Comparison of ENCODE assay signal across 12 mouse cellular contexts in genomic region chr3:99310877-99311276, GRCm38 (mm10).
DNase-seq lines count a peak whose midpoint lies in the region; ATAC-seq and TF ChIP-seq lines count a peak whose summit lies in the region.
"Had no signal": no experiment of that assay in that cellular context is flagged by ENCODE, and none has a peak within 500 bp of the region (broad histone marks: within the 10 kb centered on the region; RNA-seq: fewer than 3 reads in every experiment).

No protein-coding gene starts in this region.

- H3K9ac ChIP-seq in lung, embryonic 14.5 days, result no peak overlapping the region
- H3K9ac ChIP-seq: embryonic facial prominence, embryonic 12.5 days; hindbrain, embryonic 15.5 days; neural tube, embryonic 13.5 days had no signal

- no peaks in the 10 kb centered on the region for H3K4me1 ChIP-seq in lung, embryonic 14.5 days (ENCODE audit: insufficient read depth)
- H3K4me1 ChIP-seq: embryonic facial prominence, embryonic 12.5 days; hindbrain, embryonic 15.5 days; neural tube, embryonic 13.5 days had no signal

- H3K9me3 ChIP-seq in lung, embryonic 14.5 days (ENCODE audit: low read depth, low read length), result no peaks in the 10 kb centered on the region
- H3K9me3 ChIP-seq: embryonic facial prominence, embryonic 12.5 days; hindbrain, embryonic 15.5 days; neural tube, embryonic 13.5 days had no signal

- H3K36me3 ChIP-seq in lung, embryonic 14.5 days (ENCODE audit: insufficient read depth), result no peaks in the 10 kb centered on the region
- H3K36me3 ChIP-seq: embryonic facial prominence, embryonic 12.5 days; hindbrain, embryonic 15.5 days; neural tube, embryonic 13.5 days had no signal

- WGBS in lung, embryonic 14.5 days, result 42% methylated on average over 2 of the region's 2 CpGs

- peak; percentile 5 to 47 for DNase-seq in adrenal gland, postnatal 36 days
- no peak for DNase-seq in adrenal gland, adult 18-20 months (ENCODE audit: low spot score in 2 of 2)
- DNase-seq in lung, embryonic 14.5 days, result peak; percentile 77
- DNase-seq in lung, adult 18-20 months, result no peak
- peak; percentile 60 for DNase-seq in adipocyte (ENCODE audit: low spot score)
- DNase-seq in mesoderm, embryonic 11.5 days (ENCODE audit: low read depth, low spot score), result peak; percentile 56
- no peak for DNase-seq in frontal cortex, adult 2 months (ENCODE audit: extremely low spot score in 1 of 2, low spot score in 1 of 2)
- DNase-seq in cerebellum, postnatal 25 days, result no peak

- no peaks in the 10 kb centered on the region for H3K27me3 ChIP-seq in lung, embryonic 14.5 days (ENCODE audit: insufficient read depth, low read length)
- H3K27me3 ChIP-seq: embryonic facial prominence, embryonic 12.5 days; hindbrain, embryonic 15.5 days; neural tube, embryonic 13.5 days had no signal

- no peak overlapping the region for H3K4me3 ChIP-seq in lung, embryonic 14.5 days (ENCODE audit: low read depth, low read length)
- H3K4me3 ChIP-seq: embryonic facial prominence, embryonic 12.5 days; hindbrain, embryonic 15.5 days; neural tube, embryonic 13.5 days had no signal

- H3K4me2 ChIP-seq in lung, embryonic 14.5 days, result no peak overlapping the region
- H3K4me2 ChIP-seq: embryonic facial prominence, embryonic 12.5 days; hindbrain, embryonic 15.5 days; midbrain, embryonic 11.5 days; neural tube, embryonic 13.5 days had no signal

- H3K27ac ChIP-seq in lung, embryonic 14.5 days (ENCODE audit: low read depth), result no peak overlapping the region
- H3K27ac ChIP-seq: embryonic facial prominence, embryonic 12.5 days; hindbrain, embryonic 15.5 days; neural tube, embryonic 13.5 days had no signal

- no peak for ATAC-seq in lung, embryonic 14.5 days (ENCODE audit: insufficient read depth)

- no peak for TF ChIP-seq CTCF in lung, embryonic 14.5 days (IDR thresholded peaks at IDR 0.05; ENCODE audit: low read depth)

Comparison
In these comparisons a context has a peak if more than half of its experiments do, and no peak if none do; other contexts are left out.
1. DNase-seq: peak in adrenal gland, postnatal 36 days (2 of 2), lung, embryonic 14.5 days (single experiment), adipocyte (single experiment) and mesoderm, embryonic 11.5 days (single experiment); none in adrenal gland, adult 18-20 months (0 of 2), lung, adult 18-20 months (0 of 2), frontal cortex, adult 2 months (0 of 2) and cerebellum, postnatal 25 days (0 of 2).